Mouse (Mus musculus) mature B cell (primary cell): ENCODE data around the gene Ttll11.

Experiments used
- in situ Hi-C: fragments of 300-500 bp; cut with MboI; formaldehyde crosslinking; loops from 2 replicates; pipeline ENCODE4 v1.14.3; 2019

The Ttll11 gene

GRCm38 (mm10) chr2:35979644-35980021 is at the start of gene Ttll11:
TSS of gene Ttll11 (minus strand) at chr2:35979913.
- in situ Hi-C loops: no loop called here

GRCm38 (mm10) chr2:36023291-36023690 is 43.6 kb upstream of the Ttll11 start:
- in situ Hi-C loops: no loop called here

DNA sequence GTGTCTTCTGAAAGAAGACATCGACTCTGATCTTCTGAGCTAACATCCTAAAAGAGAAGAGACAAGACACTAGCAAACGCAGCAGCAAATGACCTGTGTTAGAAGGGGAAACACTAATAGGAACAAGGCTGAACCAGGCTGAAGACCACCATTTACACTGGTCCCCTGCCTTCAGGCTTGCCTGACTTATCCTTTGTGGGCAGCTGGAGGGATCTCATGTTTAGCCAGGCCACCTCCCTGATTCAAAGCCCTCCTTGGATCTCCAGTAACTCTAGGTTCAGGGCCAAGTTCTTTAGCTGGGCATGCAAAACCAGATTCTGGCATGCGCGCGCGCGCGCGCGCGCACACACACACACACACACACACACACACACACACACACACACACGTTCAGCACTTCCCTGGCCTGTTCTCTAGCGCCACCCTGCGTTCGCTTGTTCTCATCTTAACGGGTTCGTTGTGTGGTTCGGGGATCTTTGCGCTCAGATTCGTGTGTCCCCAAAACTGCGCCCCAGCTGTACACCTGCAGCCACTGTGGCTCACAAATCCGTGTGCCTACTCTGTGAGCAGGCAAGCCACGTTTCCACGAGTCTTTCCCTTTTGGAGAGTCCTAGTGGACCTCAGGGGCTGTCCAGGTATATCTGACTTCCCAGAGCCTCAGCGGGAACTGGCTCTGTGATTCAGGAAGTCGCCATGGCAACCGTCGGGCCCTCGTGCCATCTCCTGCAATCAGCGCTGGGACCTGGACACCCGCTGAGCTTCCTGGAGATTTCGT is 41.9 kb upstream of the Ttll11 start:
- in situ Hi-C loops: no loop called here

DNA sequence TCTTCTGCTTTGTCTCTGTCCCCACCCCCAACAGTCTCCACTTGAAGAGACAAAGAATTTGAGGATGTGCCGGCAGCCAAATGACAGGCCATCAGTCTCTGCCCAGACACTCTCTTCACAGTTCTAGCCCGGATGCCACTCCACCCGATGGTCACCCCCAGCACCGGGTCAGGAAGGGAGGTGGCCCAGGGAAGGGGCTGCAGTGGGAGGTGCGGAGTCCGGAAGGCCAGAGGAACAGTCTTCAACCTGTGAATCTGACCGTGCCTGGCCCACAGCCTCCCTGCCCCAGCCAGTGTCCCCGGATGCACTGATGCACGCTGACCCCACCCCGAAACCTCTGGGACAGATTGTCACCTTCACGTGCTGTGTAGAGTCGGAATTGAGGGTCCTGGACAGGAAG is 33.3 kb upstream of the Ttll11 start:
- in situ Hi-C loops: no loop called here

DNA sequence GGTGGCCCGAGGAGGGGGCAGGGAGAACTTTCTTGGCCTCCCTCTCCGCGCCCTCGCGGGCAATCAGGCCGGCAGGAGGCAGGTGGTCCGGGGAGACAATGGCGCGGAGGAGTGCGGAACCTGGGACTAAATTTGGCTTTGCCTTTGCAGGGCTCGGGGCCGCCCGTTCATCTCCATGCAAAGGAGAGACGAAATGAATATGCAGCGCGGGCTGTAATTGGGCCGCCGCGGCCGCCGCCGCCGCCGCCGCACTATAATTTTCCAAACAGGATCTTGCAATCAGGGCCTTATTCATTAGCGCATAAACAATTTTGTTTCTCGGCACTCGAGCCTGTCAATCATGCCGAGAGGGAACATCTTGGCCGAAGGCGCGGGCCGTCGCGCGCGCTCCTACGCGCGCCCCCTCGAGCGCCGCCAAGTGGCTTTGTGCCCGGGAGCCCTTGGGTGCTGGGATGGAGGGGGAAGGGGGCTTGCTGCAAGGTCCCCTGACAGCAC is 31.7 kb upstream of the Ttll11 start:
- in situ Hi-C loops: no loop called here

GRCm38 (mm10) chr2:36010579-36010978 is 30.9 kb upstream of the Ttll11 start:
- in situ Hi-C loops: no loop called here

DNA sequence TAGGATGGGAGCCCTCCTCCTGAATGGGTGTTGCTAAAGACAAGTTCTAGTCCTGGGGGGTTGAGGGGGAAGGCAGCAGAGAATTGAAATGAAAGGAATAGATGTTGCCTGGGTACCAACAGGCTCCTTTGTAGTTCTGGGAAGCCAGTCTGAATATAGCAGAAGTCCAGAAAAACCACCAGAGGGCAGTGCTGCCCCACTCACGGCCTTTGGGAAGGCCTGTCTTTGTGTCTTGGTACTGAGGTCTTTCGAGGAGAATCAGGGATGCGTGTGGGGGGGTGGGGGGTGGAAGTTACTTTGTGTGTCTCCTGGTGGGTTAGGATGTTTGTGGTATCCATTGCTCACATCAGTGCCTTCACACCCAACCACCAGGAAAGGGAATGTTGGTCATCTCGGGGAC is 29.7 kb upstream of the Ttll11 start:
- in situ Hi-C loops: loop anchor here (5.0 kb wide), 1 partner anchor 203 kb away; no protein-coding TSS in a partner anchor

GRCm38 (mm10) chr2:36008071-36008470 is 28.4 kb upstream of the Ttll11 start:
- in situ Hi-C loops: loop anchor here (5.0 kb wide), 1 partner anchor 204 kb away; no protein-coding TSS in a partner anchor

DNA sequence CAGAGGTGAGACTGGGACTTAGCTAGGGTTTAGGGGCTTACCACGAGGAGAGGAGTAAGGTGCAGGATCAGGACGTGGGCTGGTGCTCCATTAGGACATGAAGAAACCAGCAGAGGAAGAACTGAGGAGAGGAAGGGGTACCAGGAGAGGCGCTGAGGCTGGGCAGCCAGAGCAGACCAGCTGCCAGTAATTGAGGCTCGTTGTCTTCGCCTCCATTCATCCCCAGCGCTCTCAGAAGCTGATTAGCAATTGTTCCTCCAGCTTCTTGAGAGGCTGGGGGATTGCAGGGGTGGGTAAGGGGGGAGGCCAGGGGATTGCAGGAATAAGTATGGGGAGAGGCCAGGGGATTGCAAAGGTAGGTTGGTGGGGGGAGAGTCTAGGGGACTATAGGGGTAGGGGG is 22.5 kb upstream of the Ttll11 start:
- in situ Hi-C loops: no loop called here

- in situ Hi-C loops: no loop called here
Measured at GRCm38 (mm10) chr2:36000390-36000789, 20.7 kb upstream of the Ttll11 start.

DNA sequence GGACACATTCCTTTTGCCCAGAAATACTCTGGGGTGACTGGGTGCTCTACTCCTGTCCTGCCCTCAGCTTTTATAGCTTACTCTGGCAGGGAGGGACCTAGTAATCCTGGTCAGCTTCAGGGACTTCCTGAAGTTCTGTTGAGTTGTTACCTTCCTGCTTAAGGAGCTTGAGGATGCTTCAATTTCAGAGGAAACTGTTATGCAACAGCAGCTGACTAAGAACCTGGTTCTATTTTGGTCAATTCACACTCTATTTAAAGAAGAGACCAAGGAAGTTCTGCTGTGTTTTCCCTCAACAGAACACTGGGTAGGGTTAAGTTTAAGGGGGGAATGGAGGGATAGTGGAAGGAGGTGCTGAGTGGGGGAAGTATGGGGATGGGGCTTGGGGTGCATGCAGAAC is 19.5 kb upstream of the Ttll11 start:
- in situ Hi-C loops: no loop called here

GRCm38 (mm10) chr2:35998416-35998815 is 18.7 kb upstream of the Ttll11 start:
- in situ Hi-C loops: no loop called here

DNA sequence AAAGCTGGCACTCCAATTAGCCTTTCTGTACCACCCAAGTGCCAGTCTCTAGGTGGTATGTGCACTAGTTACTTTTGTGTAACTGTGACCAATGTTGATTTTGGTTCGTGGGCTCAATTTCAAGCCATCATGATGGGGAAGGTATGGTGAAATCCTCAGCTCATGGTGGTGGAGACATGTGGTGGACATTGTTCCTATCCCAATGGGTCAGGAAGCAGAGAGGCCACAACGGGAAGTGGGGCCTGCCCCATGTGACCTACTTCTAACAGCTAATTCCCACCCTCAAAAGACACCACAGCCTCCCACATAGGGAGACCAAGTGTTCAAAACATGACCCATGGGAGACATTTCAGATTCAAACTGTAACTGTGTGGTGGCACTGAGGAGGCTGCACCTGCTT is 17.0 kb upstream of the Ttll11 start:
- in situ Hi-C loops: no loop called here

DNA sequence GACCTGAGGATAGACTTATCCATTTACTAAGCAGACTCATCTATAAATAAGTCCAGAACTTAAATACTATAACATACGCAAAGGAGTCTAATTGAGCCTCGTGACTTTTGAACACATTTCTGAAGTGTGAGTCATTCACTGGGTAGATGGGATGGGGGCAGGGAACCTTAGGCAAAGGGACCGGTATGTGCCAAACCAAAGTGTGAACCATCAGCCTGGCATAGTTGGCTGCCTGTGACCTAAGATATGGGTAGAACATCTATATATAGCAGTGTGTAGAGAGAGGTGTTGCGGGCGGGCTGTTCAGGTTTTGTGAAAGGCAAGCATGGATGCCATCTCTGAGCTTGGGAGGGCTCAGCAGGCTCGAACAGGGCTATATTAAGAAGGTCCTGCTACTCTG is 14.6 kb upstream of the Ttll11 start:
- in situ Hi-C loops: no loop called here

DNA sequence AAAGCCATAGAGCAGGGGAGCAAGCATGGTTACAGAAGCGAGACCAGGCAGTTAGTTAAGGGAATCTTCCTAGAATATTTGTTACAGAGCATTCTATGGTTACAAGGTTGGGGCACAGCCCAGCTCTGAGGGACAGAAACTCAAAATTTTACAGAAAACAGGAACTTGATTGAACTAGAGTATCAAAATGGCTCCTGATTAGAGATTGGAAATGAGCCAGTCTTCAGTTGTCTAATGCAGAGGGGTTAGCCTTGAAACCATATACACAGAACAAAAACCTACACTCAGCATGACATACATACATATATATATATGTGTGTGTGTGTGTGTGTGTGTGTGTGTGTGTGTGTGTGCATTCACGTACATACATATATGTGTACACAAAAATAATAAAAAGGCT is 13.8 kb upstream of the Ttll11 start:
- in situ Hi-C loops: no loop called here

DNA sequence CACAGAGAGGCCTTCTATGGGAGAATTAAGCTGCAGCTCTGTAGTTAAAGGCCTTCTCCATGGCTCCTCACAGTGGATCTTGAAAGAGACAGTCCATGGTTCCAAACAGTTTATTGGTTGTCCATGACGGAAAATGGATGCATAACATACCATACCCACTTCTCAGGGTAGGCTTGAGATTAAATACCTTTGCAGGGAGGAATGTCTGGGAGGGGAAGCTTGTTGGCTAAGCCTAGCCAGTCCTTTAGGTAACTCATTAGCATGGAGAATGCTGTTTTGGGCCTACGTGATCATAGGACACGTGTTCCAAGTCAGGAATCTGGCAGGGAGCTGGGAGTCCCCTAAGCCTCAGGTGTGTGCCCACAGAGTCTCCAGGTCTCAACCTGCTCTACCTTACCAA is 12.5 kb upstream of the Ttll11 start:
- in situ Hi-C loops: no loop called here

DNA sequence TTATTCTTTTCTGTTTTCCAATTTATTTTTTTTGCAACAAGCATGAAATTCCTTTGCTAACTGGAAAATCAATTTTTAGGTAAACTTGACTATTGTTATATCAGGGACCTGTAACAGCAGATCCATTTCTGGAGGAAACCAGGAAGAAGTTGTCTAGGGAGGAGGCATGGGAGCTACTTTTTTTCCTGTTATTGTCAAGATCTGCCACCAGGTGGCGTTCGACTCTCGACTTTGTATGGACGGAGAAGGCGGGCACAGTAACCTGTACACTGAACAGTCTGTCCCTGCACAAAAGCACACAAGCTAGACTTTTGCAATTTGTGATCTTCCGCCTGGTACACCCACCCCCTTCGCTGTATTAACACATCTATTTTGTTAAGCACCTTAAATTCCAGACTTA is 4.2 kb upstream of the Ttll11 start:
- in situ Hi-C loops: no loop called here

- in situ Hi-C loops: no loop called here
Measured at GRCm38 (mm10) chr2:35981872-35982271, 2.2 kb upstream of the Ttll11 start.

GRCm38 (mm10) chr2:35978941-35979643 is 621 bp downstream of the Ttll11 start:
- in situ Hi-C loops: no loop called here

- in situ Hi-C loops: no loop called here
Measured at GRCm38 (mm10) chr2:35978276-35978933, 1.3 kb downstream of the Ttll11 start.

DNA sequence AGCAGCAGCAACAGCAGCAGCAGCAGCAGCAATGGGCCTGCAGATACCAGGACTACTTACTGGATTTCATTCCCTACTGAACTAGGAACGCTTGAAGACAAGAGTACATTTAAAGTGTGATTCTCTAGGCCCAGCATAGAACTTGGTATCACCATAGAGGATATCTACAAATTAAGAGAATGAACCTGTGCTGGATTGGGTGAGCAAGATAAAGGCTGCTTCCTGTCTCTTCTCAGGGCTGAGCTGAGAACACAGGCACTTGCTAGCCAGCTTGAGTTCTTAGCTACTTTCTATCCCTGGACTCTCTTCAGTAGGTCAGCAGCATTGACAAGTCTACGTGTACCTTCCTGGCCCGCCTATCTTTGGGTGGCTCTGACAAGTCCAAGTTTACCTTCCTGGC is 2.0 kb downstream of the Ttll11 start:
- in situ Hi-C loops: no loop called here

- in situ Hi-C loops: no loop called here
Measured at GRCm38 (mm10) chr2:35972259-35973001, 7.3 kb downstream of the Ttll11 start.
